Mouse (Mus musculus) retina, postnatal 7 days (tissue): Measurements from ENCODE around the gene Rpl27.
"Not testable (repeated sequence)": the region's sequence is repeated elsewhere in the genome, so short reads cannot be mapped to it uniquely, and the experiment has no call there.

Experiments
- DNase-seq: peaks from one replicate; pipeline ENCODE4 v3.0.0-alpha.2; 2012; ENCODE audit warnings: low read depth, low spot score

The Rpl27 gene

GRCm38 (mm10) chr11:101447786-101448185 lies 5.7 kb downstream of the Rpl27 start:
- DNase-seq, result no peak

GRCm38 (mm10) chr11:101448274-101448746 lies 6.2 kb downstream of the Rpl27 start, which contains the start of gene Ifi35:
Ifi35 (plus strand) TSS chr11:101448407.
- no peak for DNase-seq

DNA sequence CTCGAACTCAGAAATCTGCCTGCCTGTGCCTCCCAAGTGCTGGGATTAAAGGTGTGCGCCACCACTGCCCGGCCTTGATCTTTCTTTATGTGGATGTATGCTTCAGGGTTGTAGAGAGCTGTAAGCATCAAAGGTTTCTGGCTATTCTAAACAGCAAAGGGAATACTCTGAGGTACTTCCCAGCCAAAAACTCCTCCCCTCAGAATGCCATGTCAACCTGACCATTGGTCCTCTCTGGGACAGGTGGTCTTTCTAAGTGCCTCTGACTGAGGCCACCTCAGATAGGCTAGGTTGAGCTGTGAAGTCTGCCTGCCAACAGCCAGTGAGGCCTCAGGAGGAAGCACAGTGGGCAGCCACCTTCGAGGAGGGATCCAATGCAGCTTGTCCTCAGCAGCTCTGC lies 6.8 kb downstream of the Rpl27 start:
- no peak for DNase-seq

DNA sequence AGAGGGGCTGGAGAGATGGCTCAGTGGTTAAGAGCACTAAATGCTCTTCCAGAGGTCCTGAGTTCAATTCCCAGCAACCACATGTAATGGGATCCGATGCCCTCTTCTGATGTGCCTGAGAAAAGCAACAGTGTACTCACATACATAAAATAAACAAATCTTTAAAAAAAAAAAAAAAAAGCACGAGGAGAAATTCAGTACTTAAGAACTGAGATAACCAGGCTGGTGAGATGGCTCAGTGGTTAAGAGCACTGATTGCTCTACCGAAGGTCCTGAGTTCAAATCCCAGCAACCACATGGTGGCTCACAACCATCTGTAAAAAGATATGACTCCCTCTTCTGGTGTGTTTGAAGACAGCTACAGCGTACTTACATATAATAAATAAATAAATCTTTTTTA lies 7.5 kb downstream of the Rpl27 start:
- DNase-seq, result not testable (repeated sequence)

- DNase-seq, result no peak
Observed at GRCm38 (mm10) chr11:101450394-101450793, 8.3 kb downstream of the Rpl27 start.

DNA sequence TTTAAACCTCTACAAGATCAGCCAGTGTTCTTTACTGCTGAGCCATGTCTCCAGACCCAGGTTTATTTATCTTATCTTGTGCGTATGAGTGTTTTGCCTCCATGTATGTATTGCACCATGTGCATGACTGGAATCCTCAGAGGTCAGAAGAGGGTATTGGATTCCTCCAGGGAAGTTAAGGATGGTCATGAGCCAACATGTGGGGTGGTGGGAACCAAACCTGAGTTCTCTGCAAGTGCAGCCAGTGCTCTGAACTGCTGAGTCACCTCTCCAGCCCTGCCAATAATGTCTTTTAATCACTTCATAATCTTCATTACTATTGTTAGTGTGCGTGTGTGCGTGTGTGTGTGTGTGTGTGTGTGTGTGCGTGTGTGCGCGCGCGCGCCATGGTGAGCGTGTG lies 9.4 kb downstream of the Rpl27 start:
- no peak for DNase-seq

DNA sequence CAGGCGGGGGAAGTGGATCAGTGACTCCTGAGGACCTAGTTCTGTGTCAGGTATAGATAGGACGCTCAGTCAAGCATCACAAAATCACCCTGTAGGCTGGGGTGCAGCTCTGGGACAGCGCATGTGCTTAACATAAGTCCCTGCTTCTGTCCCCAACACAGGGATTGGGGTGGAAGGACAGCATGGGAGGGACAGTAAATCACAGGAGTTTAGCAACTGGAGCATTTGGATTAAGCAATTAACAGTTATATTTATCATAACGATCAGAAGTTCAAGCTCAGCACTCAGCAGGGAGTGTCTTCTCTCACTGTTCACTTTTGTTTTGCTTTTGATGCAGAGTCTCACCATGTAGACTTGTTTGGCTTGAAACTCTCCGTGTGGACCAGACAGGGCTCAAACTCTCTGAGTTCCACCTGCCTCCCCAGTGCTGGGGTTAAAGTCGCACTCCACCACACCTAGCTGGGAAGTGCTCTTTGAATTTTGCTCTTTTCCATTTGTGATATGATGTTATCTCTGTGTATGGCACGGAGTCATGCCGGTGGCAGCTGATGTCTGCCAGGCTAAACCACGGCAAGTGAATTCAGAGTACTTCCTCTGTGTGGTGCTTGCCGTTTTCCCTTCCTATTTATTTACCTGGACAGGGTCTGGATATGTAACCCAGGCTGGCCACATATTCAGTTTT lies 10.1 kb downstream of the Rpl27 start:
- no peak for DNase-seq

DNA sequence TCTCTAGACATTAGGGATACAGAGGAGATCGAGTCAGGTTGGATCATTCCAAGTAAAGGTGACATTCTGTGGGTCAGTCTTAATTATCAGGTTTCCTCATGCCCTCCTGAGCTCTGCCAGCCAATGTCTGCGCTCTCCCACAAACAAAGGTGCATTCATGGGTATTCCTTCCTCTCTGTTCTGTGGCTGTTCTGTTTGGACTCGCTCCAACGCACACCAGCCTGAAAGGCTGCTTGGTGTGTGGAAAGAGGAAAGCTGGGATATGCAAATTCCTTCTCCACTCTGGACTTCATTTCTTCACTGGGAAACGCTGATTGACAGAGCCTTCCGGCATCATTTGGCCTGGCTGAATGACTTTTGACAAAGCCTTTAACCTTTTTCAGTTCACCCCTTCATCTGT lies 12.6 kb downstream of the Rpl27 start:
- no peak for DNase-seq

- DNase-seq, result no peak
Observed at GRCm38 (mm10) chr11:101455627-101456026, 13.5 kb downstream of the Rpl27 start.

DNA sequence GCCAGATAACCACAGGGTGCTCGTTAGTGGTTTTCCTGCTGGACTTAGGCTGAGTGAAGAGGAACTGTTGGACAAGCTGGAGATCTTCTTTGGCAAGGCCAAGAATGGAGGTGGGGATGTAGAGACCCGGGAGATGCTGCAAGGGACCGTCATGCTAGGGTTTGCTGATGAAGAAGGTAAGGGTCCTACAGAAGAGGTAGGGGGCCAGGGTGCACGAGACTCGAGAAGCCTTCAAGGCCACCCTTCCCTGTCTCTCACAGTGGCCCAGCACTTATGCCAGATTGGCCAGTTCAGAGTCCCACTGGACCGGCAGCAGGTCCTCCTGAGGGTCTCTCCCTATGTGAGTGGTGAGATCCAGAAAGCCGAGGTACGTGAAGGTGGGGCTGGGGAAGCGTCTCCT lies 15.5 kb downstream of the Rpl27 start:
- no peak for DNase-seq

DNA sequence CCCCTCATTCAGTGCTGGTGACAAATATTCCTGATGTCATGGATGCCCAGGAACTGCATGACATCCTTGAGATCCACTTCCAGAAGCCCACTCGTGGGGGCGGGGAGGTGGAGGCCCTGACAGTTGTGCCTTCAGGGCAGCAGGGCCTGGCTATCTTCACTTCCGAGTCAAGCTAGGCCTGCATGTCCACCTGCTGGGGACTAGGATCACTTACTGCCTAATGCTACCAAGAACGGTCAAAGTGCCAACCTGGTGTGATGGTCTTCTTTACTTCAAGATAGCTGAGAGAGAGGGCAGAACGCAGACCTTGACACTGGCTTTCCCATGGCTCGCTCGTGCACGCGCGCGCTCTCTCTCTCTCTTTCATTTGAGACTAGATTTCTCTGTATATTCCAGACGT lies 16.1 kb downstream of the Rpl27 start:
- DNase-seq, result no peak

DNA sequence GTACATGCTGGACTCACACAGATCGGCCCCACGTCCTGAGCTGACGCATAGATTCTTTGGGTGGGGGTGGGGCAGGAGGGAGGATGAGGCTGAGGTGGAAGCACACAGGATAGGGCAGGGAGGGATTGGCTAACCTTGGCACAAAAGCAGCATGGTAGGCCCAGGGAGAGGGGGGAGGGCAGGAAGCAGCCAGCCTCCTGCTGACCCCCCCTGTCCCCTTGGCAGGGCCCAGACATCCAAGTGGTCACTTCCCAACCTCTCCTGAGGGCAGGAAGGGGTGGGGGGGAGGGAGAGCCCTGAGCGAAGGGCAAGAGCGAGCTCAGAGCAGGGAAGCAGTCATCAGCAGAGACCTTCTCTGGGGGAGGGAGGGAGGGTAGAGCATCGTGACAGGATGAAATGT lies 17.6 kb downstream of the Rpl27 start:
- no peak for DNase-seq

DNA sequence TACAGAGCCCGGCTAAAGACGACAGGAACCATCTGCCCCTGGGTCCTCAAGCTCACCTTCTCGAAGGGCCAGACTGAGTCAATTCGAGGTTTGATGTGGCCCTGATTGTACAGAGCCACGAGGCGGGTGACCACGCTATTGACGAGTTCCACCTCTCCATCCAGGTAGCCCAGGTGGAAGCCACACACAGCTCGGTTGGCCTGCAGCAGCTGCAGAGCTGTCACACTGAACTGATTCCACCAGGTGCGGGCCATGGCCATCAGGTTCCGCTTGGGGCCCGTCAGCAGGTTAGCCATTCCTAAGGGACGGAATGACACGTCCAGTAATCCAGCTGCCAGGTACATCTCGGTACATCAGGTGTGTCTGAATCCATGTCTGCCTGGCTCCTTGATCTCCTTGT lies 18.2 kb downstream of the Rpl27 start:
- DNase-seq, result no peak

- DNase-seq, result no peak
Observed at GRCm38 (mm10) chr11:101462141-101462540, 20.0 kb downstream of the Rpl27 start.

GRCm38 (mm10) chr11:101462583-101463440 lies 20.7 kb downstream of the Rpl27 start:
- DNase-seq, result no peak

- no peak for DNase-seq
Observed at GRCm38 (mm10) chr11:101464211-101465100, 22.4 kb downstream of the Rpl27 start, which contains the start of gene Rnd2. Rnd2 (plus strand) TSS chr11:101464999.

GRCm38 (mm10) chr11:101465101-101465868 lies 23.2 kb downstream of the Rpl27 start:
- DNase-seq, result no peak

DNA sequence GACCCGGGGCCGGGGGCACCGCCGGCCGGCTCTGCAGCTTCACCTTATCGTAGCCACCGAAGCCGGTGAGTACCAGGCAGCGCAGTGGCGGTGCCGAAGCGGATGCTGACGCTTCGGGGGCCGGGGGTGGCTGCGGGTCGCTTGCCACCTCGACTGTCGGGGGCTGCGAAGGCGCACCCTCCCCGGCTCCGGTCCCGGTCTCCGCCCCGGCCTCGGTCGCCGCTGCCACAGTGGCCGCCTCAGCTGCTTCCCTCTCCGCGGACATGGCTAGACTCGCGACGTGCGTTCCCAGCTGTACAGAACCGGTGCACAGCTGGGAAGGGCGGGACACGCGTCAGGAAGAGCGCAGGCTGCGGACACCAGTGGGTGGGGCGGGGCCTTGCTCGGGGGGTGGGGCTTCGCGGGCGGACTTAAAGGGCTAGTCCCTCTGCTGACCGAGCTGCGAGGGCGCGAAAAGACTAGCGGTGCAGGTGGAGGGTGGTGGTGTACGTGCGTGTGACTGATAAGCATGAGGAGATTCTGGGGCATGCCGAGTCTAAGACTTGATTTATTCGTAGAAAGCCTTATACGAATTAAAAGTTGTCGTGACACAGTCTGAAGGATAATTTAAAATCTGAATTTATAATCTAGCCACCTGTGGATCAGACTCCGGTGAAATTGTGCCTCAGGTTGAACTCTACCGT lies 23.9 kb downstream of the Rpl27 start, which contains the start of gene Vat1:
TSS of gene Vat1 (minus strand) at position 362 of the 683 bp plus-strand sequence.
- peak; percentile 67 for DNase-seq

GRCm38 (mm10) chr11:101466552-101466950 lies 24.5 kb downstream of the Rpl27 start:
- DNase-seq, result not testable (repeated sequence)
